Mouse (Mus musculus): ENCODE data around the gene Ddb1.
"Not testable (repeated sequence)": the region's sequence is repeated elsewhere in the genome, so short reads cannot be mapped to it uniquely, and the experiment has no call there.

Ddb1 gene

DNA sequence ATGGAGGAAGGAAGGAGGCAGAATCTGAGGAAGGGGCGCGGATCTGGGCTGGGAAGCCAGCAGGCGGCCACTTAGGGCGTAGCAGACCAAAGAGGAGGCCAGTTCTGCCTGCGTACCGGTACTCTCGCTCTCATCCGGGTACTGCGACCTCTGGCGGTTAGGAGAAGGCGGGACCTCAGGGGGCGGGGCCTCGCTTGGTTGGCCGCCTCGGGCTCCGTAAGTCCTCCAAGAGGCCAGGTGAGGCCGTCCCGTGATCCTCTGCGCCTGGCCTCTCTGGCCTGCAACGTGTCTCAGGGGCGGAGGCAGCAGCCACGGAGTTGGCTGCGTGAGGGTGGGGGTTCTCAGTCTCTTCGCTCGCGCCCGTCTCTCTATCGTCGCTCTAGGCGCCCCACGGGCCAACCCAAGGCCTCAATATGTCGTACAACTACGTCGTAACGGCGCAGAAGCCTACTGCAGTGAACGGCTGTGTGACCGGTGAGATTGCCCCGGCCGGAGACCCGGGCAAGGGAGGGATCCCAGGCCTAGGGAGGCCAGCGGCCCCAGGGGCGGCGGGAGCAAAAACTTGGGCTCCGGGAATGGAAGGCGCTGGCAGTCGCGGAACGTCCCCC, at the start of gene Ddb1, which contains the start of gene Tkfc:
Gene Ddb1, plus strand, starts transcription at position 35 of the 608 bp plus-strand sequence.
Gene Tkfc, minus strand, starts transcription at position 362 of the 608 bp plus-strand sequence.
- peak; percentile 100 for DNase-seq

DNA sequence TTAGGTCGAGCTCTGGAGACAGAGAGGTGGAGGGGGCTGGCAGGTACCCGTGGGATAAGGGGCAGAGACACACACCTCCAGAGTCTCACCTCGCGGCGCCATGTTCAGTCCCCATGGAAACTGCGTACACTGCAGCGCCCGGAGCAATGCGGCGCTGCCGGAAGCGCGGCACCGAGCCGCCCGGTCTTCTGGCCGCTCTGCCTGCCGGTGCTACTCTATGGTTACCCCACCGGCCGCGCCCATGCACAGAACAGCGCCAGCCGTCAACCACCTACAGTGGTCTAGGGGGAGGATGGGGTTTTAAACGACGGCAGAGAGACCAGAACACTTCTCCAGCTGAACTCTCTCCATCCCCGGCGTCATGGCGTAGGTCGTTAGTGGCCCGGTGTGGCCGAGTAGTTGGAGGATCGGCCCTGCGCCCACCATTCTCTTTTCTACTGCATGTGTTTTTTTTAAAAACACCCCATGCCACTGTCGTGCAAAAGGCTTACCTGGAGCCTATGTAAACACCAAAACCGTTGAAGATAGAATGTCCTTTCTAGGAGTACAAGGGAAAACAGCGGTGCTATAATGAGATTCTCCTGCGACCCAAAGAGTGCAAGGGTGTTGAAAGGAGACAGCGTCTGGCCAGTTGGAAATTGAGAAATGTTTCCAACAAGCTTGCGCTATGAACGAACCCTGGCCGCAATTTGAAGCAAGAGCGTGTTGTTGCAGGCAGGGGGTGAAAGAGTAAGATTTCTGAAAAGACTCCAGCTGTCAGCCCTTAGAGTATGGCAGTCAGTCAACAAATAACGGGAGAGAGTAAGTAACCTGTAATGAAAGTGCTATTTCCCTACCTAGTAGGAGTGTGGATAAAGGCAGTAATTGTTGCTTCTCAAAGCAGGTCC, 49.3 kb upstream of the Ddb1 start, which contains the start of gene Tmem216:
Gene Tmem216, minus strand, starts transcription at position 615 of the 887 bp plus-strand sequence.
- DNase-seq, result peak; percentile 81 to 87

DNA sequence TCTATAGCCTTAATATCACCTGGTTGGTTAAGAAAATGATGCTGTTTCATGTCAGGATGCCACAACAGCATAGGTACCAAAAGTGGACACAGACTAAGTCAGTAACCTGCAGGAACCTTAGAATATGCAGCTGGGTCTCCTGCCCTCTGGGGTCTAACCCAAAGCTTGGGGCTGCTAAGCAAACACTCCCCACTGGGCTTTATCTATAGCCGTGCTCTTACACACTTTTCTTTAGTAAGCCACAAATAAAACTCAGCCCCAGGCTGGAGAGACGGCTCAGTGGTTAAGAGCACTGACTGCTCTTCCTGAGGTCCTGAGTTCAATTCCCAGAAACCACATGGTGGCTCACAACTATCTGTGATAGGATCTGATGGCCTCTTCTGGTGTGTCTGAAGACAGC, 48.1 kb upstream of the Ddb1 start:
- DNase-seq, result no peak

DNA sequence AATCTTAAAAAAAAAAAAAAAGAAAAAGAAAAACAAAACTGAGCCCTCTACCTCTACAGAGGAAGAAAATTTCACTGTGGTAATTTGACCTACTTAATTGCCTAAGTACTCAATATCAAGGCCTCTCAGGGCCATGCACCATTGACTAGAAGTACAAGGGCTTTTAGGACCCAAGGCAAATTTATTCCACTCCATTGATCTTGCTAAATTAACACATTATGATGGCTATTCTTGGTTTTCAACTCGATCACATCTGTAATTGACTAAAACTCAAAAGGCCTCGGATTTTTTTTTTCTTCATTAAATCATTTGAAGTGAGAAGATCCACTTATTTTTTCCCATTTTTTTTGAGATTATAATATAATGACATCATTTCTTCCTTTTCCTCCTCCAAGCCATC, 47.7 kb upstream of the Ddb1 start:
- no peak for DNase-seq

DNA sequence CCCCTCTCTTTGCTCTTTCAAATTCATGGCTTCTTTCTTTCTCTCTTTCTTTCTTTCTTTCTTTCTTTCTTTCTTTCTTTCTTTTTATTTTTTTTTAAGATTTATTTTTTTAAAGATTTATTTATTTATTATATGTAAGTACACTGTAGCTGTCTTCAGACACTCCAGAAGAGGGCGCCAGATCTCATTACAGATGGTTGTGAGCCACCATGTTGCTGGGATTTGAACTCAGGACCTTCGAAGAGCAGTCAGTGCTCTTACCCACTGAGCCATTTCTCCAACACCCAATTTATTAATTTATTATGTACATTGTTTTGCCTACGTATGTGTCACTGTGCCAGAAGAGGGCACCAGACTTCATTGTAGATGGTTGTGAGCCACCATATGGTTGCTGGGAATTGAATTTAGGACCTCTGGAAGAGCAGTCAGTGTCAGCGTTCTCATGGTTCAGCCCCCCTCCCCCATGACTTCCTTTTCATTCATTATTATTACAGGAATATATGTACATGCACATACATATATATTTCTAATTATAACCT, 47.2 kb upstream of the Ddb1 start:
- not testable (repeated sequence) for DNase-seq

DNA sequence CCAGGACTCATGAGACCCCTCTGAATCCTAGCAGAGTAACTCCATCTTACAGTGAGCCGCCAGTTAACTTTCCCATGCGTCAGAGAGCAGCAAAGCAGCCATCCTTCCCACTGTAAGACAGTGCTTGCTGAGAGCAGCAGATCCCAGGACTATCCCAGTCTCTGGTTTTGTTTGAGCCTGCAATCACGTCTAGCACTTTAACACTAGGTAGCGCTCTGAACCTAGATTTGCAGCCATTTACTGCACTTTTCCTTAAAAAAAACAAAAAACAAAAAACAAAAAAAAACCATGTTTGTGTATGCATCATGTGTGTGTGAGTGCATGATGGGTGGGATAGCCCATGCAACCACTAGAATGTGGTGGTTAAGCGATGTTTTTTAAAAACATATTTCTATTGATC, 45.0 kb upstream of the Ddb1 start:
- no peak for DNase-seq

DNA sequence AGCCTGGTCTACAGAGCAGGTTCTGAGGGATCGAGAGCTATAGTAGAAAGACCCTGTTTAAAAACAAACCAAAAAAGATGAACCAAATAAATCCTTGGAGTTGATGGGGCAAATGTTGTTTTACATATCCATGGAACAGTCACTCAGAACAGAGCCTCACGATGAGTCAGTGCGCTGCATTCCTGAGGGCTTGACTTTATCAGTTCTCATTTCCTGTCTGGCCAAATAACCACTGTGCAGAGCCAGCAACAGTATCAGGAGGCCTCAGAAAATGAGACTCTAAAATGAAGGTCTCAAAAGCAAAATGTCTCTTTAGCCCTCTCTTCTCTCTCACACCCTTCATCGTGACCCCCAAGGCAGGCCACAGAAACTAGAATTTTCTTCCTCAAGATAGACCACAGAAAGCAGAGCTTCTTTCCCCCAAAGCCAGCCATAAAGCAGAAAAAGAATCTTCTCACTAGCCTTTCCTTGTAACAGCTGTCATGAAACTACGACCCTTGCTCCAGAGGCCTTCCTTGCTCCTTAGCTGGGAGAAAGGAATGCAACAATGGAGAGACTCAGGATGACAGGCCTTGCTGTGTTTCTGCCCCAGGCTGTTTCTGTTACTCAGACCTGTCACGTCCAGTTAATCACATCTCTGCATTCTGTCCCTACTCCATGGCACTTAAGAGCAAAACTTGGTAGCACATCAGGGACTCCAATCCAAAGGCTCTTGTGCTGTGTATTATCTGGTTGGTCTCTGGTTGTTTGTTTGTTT, 43.4 kb upstream of the Ddb1 start:
- no peak for DNase-seq

DNA sequence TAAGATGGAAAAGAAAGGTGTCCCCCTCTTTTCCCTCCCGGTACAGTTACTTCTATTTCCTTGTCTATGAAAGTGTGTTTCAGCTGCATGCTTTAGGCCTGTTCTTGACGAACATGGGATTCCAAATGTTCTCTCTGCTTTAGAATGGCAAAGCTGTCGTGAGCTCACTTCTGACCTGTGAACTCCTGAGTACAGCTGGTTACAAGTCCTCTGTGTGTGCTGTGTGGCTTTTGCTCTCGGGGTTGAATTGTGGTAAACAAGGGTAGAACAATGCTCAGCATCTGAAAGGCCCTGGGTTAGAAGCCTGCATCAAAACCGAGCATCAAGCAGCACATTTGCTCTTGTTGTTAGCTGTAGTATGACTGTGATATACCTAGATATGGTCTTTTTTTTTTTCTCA, 42.8 kb upstream of the Ddb1 start:
- no peak for DNase-seq

DNA sequence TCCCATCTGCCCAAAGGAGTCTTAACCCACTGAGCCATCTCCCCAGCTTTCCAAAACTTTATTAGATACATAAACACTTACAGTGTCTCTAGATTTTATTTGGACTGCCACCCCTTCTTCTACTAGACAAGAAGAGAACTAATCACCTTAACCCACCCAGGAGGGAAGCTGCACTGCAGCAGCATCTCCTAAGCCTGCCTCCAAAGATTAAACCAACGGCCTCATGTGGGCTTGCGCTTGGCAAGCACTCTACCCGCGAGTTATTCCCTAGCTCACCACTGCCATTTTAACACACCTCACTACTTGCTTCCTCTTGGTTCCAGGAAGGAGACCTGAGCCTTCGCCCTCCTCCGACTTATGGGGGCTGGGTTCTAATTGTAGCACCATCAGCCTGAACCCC, 40.8 kb upstream of the Ddb1 start:
- DNase-seq, result no peak

DNA sequence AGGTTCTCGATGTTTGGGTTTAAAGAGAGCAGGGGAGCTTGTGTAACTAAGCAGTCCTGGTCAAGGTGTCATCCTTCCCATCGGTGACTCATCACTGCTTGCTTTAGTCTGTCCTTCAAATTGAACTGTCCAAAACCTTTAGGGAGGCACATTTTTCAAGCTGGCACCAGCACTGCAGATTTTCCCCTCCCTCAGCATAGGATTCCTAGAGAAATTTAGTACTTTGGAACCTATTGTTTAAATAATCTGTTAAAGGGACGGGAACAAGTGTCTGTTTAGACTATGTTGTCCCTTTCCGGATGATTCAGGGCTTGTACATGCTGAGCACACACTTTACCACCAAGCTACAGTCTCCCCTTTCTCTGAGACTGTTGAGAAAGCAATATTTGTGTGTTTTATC, 39.9 kb upstream of the Ddb1 start:
- no peak for DNase-seq

DNA sequence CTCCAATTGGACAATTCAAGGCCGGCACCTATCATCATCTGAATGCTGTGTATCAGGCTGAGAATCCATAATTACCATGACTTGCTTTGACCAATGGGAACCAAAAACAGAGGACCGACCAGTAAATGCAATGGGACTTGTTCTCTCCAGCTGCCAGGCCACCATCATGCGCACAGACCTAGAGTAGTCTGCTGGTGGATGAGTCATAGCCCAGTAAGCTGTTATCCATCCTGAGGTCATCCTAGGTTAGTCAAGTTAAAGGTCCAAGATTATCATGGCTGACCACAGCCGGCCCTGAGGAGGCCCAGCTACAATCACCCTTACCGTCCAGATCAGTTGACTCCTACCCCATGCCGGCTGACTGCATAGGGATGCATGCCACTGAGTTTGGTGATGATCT, 35.5 kb upstream of the Ddb1 start:
- DNase-seq, result no peak

DNA sequence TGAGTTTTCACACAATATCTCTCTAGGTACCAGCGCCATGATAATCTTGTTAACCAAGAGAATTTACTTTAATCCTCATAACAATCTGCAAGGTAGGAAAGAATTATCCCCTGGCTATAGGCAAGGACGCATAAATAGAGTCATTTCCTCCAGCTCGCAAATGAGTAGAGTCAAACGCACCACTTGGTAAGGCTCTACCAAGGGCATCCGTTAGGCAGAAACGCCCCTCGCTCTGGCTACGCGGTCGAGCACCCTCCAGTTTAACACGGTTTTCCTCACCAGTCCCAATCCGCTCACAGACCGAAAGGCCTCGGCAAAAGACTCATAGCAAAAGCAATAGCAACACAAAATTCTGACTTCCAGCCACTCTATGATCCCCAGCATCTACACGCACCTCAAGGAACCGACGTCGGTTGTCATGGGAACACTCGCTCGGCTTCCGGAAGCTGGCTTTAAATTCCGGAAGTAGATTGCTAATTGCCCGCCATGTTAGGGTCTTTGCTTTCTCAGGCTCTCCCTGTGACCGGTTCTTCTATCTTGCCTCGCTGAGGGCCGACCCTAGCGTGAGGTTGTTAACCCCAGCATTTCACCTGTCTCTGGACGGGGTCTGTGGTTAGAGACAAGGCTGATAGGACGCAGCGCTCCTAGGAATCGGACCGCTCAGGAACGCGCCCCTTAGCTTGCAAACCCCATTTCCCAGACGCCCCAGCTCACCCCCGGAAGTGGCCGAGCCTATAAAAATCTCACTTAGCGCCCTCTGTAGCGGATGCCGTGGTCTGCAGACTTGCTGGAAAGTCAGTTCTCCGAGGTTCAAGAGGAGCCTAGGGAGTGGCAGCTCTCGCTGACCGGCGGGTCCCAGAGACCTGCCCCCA, 28.2 kb upstream of the Ddb1 start, which contains the start of the genes Cyb561a3 and Tmem138:
Gene Cyb561a3, plus strand, starts transcription at position 483 of the 872 bp plus-strand sequence.
Gene Tmem138, minus strand, starts transcription at position 673 of the 872 bp plus-strand sequence.
- peak; percentile 91 to 93 for DNase-seq

DNA sequence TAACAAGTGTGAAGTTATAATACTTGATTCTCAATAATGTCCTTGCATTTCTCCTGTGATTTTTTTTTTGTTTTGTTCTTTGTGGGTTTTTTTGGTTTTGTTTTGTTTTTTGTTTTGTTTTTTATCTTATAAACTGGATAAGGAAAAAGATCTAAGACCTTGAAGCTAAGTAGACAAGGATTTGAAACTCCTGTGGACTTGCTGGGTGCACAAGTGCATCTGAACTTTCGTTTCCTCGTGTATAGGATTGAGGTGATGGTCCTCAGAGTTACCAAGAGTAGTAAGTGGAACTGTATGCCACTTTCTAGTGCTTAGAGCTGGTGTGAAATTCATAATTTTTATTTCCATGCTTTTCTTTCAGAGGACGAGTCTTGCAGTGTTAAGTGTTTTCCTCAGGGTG, 25.0 kb upstream of the Ddb1 start:
- no peak for DNase-seq

DNA sequence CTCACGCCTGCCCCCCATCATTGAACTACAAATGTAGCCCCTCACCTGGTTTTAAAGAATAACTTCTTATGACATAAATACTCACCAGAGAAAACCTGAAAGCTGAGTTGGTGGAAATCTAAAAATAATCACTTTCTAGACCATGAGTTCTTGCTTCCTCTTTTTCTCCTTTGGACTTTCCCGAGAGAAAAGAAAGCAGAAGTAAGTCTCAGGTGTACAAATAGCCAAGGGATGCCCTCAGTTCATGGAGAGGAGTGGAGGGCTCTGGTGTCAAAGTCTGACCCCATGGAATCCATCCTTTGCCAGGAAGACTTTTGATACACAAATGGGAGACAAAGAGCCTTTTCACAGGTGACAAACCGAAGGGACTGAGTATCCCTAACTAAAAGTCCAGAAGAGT, 24.4 kb upstream of the Ddb1 start:
- DNase-seq, result no peak

DNA sequence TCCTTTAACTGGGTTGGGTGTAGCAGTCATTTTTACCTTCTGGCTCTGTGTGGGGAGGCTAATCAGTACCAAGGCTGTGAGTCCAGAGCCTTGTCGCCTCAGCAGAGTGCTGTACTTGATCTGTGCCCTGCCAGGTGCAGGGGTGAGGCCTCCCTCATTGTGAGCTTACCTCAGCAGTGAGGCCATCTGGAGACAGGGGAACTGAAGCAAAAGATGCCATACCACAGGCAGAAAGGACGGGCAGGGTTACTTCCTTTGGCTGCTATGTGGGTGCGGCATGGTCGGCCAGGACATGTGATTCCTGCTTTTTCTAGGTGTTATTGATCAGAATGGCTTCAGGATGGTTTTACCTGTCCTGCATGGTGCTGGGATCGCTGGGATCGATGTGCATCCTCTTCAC, 23.1 kb upstream of the Ddb1 start:
- DNase-seq, result no peak

DNA sequence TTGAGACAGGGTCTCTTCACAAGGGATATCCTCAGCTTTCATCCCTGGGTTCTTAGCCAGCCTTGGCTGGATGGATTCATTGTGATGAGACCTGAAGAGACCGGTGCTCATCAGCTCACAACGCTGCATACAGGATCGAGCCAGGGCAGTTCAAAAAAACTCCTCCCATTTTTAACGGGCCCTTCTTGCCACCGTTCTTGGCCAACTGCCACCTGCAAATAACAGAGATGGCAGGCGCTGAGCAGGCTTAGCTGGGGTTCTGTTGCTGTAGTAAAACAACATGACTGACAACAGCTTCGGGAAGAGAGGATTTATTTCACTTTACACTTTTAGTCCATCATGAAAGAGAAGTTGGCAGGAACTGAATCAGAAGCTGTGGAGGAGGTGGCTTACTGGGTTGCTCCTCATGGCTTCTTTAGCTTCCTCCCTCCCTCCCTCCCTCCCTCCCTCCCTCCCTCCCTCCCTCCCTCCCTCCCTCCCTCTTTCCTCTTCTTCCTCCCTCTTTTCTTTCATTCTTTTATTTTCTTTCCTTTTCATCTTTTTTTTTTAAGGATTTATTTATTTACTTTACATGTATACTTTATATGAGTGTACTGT, 21.5 kb upstream of the Ddb1 start:
- DNase-seq, result no peak

DNA sequence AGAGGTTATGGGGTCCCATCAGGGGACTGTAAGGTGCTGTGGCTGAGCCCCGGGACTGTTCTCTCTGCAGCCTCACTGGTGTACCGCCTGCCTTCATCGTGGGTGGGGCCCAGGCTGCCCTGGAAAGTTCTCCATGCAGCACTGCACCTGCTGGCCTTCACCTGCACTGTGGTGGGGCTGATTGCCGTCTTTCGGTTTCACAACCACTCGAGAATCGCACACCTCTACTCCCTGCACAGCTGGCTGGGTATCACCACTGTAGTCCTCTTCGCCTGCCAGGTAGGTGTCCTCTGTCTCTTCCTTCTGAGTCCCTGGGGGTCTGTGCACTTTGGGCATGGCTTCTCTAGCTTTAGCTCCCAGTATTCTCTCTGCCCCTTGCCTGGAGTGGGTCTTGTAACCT, 20.0 kb upstream of the Ddb1 start:
- DNase-seq, result no peak

DNA sequence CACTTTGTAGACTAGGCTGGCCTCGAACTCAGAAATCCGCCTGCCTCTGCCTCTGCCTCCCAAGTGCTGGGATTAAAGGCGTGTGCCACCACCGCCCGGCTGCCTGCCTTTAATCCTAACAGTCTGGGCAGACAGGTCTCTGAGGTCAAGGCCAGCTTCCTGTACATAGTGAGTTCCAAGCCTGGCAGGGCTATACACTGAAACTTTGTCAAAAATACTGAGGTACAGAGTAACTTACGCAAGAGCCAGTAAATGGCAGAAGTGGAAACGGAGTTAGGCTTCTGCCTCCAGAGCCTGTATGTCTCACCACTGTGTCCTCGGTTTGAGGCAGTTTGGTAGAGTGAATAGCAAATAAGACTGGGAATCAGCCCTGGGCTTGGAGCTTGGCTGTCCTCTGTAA, 17.9 kb upstream of the Ddb1 start:
- no peak for DNase-seq

DNA sequence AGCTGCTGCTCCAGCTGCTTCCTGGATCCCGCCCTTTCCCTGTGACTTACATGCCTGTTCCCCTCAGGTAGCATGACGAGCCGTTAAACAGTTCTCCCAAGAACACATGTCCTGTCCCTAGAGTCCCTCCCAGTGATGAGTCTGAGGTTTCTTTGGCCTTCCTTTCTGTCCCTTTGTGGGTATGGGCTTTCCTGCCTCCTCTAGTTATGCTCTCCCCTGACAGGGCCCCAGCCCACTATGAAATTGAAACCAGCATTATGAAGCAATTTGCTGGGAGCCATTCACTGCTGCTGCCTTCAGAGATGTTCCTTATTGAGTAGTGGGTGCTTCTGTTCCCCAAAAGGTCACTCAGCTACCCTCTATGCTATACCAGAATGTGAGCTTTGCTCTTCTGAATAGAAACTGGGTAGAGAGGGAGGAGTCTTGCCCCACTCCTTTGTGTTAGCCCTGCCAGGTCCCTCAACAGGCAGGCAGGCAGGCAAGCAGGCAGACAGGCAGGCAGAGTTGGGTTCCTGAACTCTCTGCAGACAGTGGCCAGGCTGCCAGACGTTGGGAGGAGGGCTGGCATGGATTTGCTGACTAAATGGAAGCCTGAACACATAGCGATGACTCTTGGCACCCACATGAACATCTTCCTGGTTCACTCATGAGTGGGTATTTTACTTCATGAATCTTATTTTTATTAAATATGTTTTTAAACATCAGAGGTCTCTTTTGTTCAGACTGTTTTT, 15.8 kb upstream of the Ddb1 start:
- DNase-seq, result no peak

DNA sequence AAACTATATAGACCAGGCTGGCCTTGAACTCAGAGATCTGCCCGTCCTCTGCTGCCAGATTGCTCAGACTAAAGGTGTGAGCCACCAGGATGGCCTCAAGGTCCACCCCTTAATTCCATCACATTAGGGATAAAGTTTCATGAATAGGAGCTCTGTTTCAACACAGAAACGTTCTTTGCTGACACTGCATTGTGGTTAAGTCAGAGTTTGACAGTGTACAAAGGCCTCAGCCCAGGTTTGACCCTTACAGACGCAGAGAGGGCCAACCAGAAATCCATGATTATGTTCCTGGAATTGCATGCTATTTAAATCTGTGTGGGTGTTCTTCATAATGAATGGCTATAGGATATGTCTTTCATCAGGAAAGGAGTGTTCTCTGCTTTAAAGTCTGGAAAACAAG, 14.8 kb upstream of the Ddb1 start:
- no peak for DNase-seq

Data from cerebellum, postnatal 36 days (tissue).